Mouse (Mus musculus) small intestine, adult 2 months (tissue): ENCODE measurements around the gene Trabd2b. TPM values are rescaled to one million over a fixed set of nuclear protein-coding genes. Genes with fewer than 3 reads are reported as not detected.

Source experiments
- H3K27ac ChIP-seq: fragments of 200-500 bp; 2 replicates; pipeline ENCODE4 v1.5.1; 2012; ENCODE audit warnings: low read depth, low read length, control low read depth, inconsistent platforms; ENCODE audit not compliant: insufficient read depth
- H3K27me3 ChIP-seq: fragments of 200-500 bp; 2 replicates; pipeline ENCODE4 v1.6.1; 2012; ENCODE audit warnings: mild to moderate bottlenecking, moderate library complexity, low read length, inconsistent platforms; ENCODE audit not compliant: control insufficient read depth, insufficient read depth
- H3K36me3 ChIP-seq: fragments of 200-500 bp; 2 replicates; pipeline ENCODE4 v1.6.1; 2012; ENCODE audit warnings: mild to moderate bottlenecking, low read length, control low read depth, inconsistent platforms; ENCODE audit not compliant: control insufficient read depth, insufficient read depth
- H3K4me1 ChIP-seq: fragments of 200-500 bp; 2 replicates; pipeline ENCODE4 v1.6.1; 2012; ENCODE audit warnings: low read length, inconsistent platforms, mixed read lengths; ENCODE audit not compliant: control insufficient read depth, insufficient read depth, insufficient read length
- H3K4me3 ChIP-seq: fragments of 200-500 bp; 2 replicates; pipeline ENCODE4 v1.5.1; 2012; ENCODE audit warnings: low read depth, mild to moderate bottlenecking, control low read depth, inconsistent platforms, low read length, moderate library complexity
- CTCF ChIP-seq: fragments of 200-500 bp; IDR thresholded peaks from 2 replicates; pipeline ENCODE4 v1.5.1; 2012; ENCODE audit warnings: low read depth, mild to moderate bottlenecking, control low read depth, inconsistent platforms, low read length, moderate library complexity, mixed read lengths; ENCODE audit not compliant: insufficient replicate concordance, insufficient read length; ENCODE audit errors: extremely low read depth
- POLR2A ChIP-seq: fragments of 200-500 bp; IDR thresholded peaks from 2 replicates; pipeline ENCODE4 v1.6.1; 2012; ENCODE audit warnings: low read depth, mild to moderate bottlenecking, control low read depth, inconsistent platforms, low read length, moderate library complexity
- WGBS: fragments of 180-500 bp; shearing (Covaris S2); methylation state at CpG from one replicate; pipeline ENCODE4 v1.1.7; 2018; 5-methylcytosine and 5-hydroxymethylcytosine counted together
- polyA plus RNA-seq: library from polyadenylated mRNA; depleted of rRNA; stranded (reverse); fragments of >200 nt; gene quantifications from 2 replicates; pipeline ENCODE4 v1.2.3, GENCODE M21; 2012

Gene Trabd2b
- polyA plus RNA-seq, 1 experiment = 0.32 TPM

DNA sequence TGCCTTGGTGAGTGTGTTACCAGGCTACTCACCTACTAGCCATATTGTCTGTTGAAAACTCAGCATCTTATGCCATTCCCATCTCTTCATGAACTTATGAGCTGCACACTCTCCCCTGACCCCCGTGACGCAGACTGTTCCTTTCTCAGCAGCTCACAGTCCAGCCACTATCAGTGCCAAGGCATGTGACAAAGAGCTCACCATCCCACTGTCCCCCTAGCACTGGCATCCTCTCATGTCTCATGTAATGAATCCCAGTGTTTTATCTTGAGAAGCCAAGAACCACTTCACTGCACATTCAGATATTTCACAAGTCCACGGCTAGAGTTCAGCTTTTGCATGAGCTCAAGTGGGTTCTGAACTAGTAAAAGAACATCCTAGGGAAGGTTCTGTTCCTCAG is 105.1 kb downstream of the Trabd2b start:
- no peaks in the 10 kb centered on the region for H3K36me3 ChIP-seq
- H3K4me3 ChIP-seq = no peak overlapping the region
- 88% methylated on average over 3 of the region's 3 CpGs for WGBS
- no peak overlapping the region for H3K27ac ChIP-seq
- TF ChIP-seq CTCF = no peak
- no peak for TF ChIP-seq POLR2A
- no peaks in the 10 kb centered on the region for H3K27me3 ChIP-seq
- no peaks in the 10 kb centered on the region for H3K4me1 ChIP-seq

DNA sequence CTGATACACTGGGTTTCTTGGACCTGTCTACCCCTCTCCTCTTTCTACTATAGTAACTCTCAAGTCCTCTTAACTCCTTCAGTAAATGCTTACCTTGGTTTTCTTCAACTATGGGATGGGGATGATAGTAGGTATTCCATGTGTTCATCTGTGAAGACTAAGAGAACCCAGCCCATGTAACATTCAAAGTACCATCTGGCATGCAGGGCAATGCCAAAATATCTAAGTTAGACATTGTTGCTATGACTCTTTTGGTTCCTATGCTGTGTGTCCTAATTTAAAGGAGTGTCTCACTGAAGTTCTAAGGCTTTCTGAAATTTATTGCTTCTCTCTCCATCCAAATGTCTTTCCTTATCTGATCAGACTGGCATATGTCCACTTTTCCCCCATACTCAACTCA is 106.6 kb downstream of the Trabd2b start:
- H3K27me3 ChIP-seq = no peaks in the 10 kb centered on the region
- TF ChIP-seq POLR2A (no peak), CTCF (no peak)

DNA sequence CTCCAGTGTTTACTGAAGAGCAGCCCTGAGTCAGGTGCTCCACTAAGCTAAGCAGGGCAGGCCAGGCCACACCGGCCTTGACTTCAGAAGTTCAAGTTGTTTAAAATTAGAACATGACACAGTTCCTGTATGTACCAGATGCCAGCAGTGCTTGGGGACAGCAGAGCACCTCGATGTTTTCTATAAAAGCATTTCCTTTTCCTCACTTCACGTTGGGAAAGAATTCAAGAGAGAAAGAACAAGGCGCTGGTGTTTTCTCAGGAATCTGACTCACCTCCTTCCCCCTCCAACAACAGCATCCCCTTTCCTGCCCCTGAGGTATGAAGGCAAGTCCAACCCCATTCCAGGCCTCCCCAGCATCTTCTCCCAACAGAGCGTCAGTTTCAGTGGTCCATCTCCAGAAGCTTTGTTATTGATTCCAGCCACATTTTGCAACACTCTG is 108.8 kb downstream of the Trabd2b start:
- Histone ChIP-seq H3K27ac (no peak overlapping the region), H3K36me3 (no peaks in the 10 kb centered on the region), H3K27me3 (no peaks in the 10 kb centered on the region), H3K4me3 (no peak overlapping the region), H3K4me1 (no peaks in the 10 kb centered on the region)
- TF ChIP-seq POLR2A = no peak
- no peak for TF ChIP-seq CTCF
- WGBS = 50% methylated on average over 5 of the region's 5 CpGs

More for the DNA sequence above, 106.6 kb downstream of the Trabd2b start:
- Histone ChIP-seq H3K27ac (no peak overlapping the region), H3K4me1 (no peaks in the 10 kb centered on the region), H3K4me3 (no peak overlapping the region), H3K36me3 (no peaks in the 10 kb centered on the region)

DNA sequence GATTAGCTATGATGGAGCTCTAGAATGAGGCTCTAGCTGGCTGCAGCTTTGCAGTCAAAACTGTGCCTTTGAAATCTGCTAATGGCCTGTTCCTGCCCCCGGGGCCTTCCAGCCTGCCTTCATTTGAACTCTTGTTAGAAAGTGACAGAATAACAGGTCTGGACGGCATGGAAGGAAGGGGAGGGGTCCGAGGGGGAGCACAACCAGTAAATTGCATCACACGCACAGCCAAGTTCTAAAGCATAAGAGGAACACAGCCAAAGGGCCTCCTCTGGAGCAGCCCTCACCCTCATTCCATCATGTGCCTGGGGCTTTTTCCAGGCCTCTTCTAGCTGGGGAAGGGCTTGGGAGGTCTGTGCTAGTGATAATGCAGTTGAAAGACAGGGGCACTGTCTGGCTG is 110.1 kb downstream of the Trabd2b start:
- Histone ChIP-seq H3K4me3 (no peak overlapping the region), H3K4me1 (no peaks in the 10 kb centered on the region), H3K27ac (no peak overlapping the region), H3K36me3 (no peaks in the 10 kb centered on the region), H3K27me3 (no peaks in the 10 kb centered on the region)
- WGBS = 56% methylated on average over 4 of the region's 4 CpGs
- TF ChIP-seq CTCF = no peak
- TF ChIP-seq POLR2A = no peak

DNA sequence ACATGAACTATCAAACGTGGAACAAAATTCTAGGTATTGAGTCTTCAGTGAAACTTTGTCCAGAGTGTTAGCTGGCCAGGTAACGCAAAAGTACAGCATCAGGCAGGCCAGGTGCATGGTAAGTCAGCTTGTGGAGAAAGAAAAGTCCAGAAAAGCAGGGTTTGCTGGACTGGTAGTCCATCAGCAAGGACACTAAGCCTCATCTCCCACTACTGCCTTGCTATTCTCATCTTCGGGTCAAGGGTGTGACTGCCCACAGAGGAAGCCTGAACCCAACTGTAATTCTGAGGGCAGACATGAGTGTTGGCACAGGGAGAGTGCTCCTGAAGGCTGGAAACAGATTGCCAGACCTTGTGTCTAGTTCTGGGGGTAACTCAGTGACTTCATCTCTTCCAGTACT is 111.5 kb downstream of the Trabd2b start:
- no peaks in the 10 kb centered on the region for H3K36me3 ChIP-seq
- 81% methylated on average over 3 of the region's 3 CpGs for WGBS
- no peaks in the 10 kb centered on the region for H3K27me3 ChIP-seq
- TF ChIP-seq POLR2A (no peak), CTCF (no peak)
- H3K4me1 ChIP-seq = no peaks in the 10 kb centered on the region
- no peak overlapping the region for H3K27ac ChIP-seq
- H3K4me3 ChIP-seq = no peak overlapping the region

DNA sequence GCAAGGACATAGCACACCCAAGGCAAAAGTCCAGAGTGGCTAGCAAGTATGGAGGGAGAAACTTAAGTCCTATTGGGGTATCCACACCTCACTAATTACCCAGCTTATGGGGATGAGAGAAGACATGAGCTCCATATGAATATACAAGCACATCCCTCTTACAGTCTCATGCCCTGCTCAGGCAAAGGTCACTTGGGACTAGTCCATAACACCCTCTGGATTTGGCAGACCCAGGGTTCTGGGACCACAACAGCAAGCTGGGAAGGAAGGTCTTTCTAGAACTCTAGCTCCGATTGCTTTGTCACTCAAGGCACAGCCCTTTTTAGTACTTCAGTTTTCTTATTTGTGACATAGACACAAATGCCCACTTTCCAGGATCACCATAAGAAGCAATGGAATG is 112.0 kb downstream of the Trabd2b start:
- no peaks in the 10 kb centered on the region for H3K27me3 ChIP-seq
- H3K4me1 ChIP-seq = no peaks in the 10 kb centered on the region
- WGBS = 87% methylated on average over 1 of the region's 1 CpGs
- H3K36me3 ChIP-seq = no peaks in the 10 kb centered on the region
- no peak overlapping the region for H3K27ac ChIP-seq
- H3K4me3 ChIP-seq = no peak overlapping the region
- no peak for TF ChIP-seq POLR2A
- TF ChIP-seq CTCF = no peak

DNA sequence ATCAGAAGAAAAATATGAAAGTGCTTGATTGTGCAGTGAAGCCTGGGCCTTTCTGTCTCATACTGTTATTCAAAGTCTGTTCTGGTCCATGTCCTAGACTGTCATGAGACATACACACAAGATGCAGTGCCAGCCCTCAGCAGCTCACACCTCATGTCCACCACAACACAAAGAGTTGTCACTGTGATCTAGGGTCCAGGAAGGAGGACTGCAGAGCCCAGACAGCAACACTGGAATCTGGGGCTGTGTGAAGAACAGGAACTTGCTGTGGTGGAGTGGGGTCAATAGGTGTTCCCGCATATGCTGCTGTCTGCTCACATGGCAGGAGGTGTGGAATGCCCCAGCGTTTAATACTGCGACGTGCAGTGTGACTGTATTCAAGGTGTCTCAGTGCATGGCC is 112.8 kb downstream of the Trabd2b start:
- Histone ChIP-seq H3K27ac (no peak overlapping the region), H3K27me3 (no peaks in the 10 kb centered on the region), H3K4me1 (no peaks in the 10 kb centered on the region), H3K36me3 (no peaks in the 10 kb centered on the region), H3K4me3 (no peak overlapping the region)
- no peak for TF ChIP-seq POLR2A
- no peak for TF ChIP-seq CTCF
- WGBS = 82% methylated on average over 4 of the region's 4 CpGs

DNA sequence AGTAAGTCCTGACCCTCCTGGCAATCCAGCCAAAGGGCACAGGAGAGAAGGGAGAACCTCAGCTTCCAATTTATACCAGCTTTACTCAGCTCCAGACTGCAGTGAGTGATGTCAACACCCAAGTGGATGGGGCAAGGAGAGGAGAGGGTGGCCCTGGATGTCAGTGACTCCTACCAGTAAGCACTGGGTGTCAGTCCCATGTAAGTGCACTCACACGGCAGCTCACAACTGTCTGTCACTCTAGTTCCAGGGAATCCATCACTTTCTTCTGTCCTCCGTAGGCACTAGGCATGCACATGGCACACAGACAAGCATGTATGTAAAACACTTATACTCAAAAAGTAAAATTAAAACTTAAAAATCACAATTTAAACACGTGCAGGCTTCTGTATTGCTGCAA is 113.4 kb downstream of the Trabd2b start:
- TF ChIP-seq POLR2A (no peak), CTCF (no peak)
- 84% methylated on average over 3 of the region's 3 CpGs for WGBS

More for the DNA sequence above, 113.4 kb downstream of the Trabd2b start:
- H3K27ac ChIP-seq = no peak overlapping the region
- H3K36me3 ChIP-seq = no peaks in the 10 kb centered on the region
- H3K27me3 ChIP-seq = no peaks in the 10 kb centered on the region
- no peaks in the 10 kb centered on the region for H3K4me1 ChIP-seq
- no peak overlapping the region for H3K4me3 ChIP-seq
